Mouse (Mus musculus) embryonic facial prominence, embryonic 11.5 days (tissue): ENCODE results near the gene Gm11555. TPM values are rescaled to one million over a fixed set of nuclear protein-coding genes. Genes with fewer than 3 reads are reported as not detected.
"Not testable (repeated sequence)": the region's sequence is repeated elsewhere in the genome, so short reads cannot be mapped to it uniquely, and the experiment has no call there.

Experiments
- ATAC-seq: fragments of 200-750 bp; cut with Nextera tagmentation; replicated peaks from 2 replicates; pipeline ENCODE4 v1.8.0; 2017; ENCODE audit warnings: low read depth; ENCODE audit not compliant: insufficient number of reproducible peaks, low FRiP score, low TSS enrichment
- DNase-seq: peaks from one replicate; pipeline ENCODE4 v3.0.0-alpha.2; 2015; ENCODE audit warnings: low spot score
- H3K27ac ChIP-seq: fragments of 300-500 bp; sonication (generic); replicated peaks from 2 replicates; pipeline ENCODE4 v1.5.1; 2014; ENCODE audit warnings: mild to moderate bottlenecking, low read depth, low read length, control low read depth
- H3K27me3 ChIP-seq: fragments of 300-500 bp; sonication (generic); 2 replicates; pipeline ENCODE4 v1.6.1; 2014; ENCODE audit warnings: mild to moderate bottlenecking, low read length, moderate library complexity, mixed read lengths; ENCODE audit not compliant: control insufficient read depth, insufficient read depth
- H3K36me3 ChIP-seq: fragments of 300-500 bp; sonication (generic); replicated peaks from 2 replicates; pipeline ENCODE4 v1.6.1; 2014; ENCODE audit warnings: low read depth, mild to moderate bottlenecking, low read length, moderate library complexity, mixed read lengths; ENCODE audit not compliant: control insufficient read depth, insufficient read depth
- H3K4me1 ChIP-seq: fragments of 300-500 bp; sonication (generic); 2 replicates; pipeline ENCODE4 v1.6.1; 2014; ENCODE audit warnings: low read length, mixed read lengths; ENCODE audit not compliant: control insufficient read depth, insufficient read depth
- H3K4me2 ChIP-seq: fragments of 300-500 bp; sonication (generic); 2 replicates; pipeline ENCODE4 v1.6.1; 2014; ENCODE audit warnings: low read depth, mild to moderate bottlenecking, control low read depth, low read length, moderate library complexity
- H3K4me3 ChIP-seq: fragments of 300-500 bp; sonication (generic); 2 replicates; pipeline ENCODE4 v1.5.1; 2014; ENCODE audit warnings: low read depth, low read length, control low read depth
- H3K9ac ChIP-seq: fragments of 300-500 bp; sonication (generic); replicated peaks from 2 replicates; pipeline ENCODE4 v1.6.1; 2014; ENCODE audit warnings: mild to moderate bottlenecking, control low read depth, low read length
- H3K9me3 ChIP-seq: fragments of 300-500 bp; sonication (generic); replicated peaks from 2 replicates; pipeline ENCODE4 v1.6.1; 2016; ENCODE audit warnings: mild to moderate bottlenecking, low read length, inconsistent platforms, mixed read lengths; ENCODE audit not compliant: control insufficient read depth
- WGBS: fragments of 180-500 bp; shearing (Covaris S2); extraction: QIAGEN DNeasy Blood & Tissue Kit; methylation state at CpG from one replicate; pipeline ENCODE4 v1.1.7; 2014; 5-methylcytosine and 5-hydroxymethylcytosine counted together
- polyA plus RNA-seq: library from polyadenylated mRNA; unstranded; fragments of >200 nt; fragmentation: Nextera tagmentation; extraction: Ambion mirVana; gene quantifications from 2 replicates; pipeline ENCODE4 v1.2.1, GENCODE M21; 2014

Gm11555 gene
- polyA plus RNA-seq, 1 experiment from 2014 or later: not detected

DNA sequence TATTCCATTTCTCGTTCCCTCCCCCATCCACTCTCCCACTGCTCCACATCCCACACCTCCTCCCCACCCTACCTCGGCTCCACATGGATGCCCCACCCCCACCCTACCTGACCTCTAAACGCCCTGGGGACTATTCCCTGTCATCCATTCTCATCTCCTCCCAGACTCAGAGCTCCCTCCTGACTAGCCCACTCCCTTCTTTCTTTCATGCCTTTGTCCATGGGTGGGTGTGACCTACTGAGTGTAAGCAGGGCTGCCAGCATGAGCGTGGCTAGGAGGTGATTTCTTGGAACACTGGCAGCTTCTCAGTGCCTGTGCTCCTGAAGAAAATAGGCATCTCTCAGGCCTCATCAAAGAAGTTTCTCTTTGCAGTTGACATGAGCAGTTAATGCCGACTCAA is 7.0 kb upstream of the Gm11555 start:
- H3K9me3 ChIP-seq: no peaks in the 10 kb centered on the region
- 44% methylated on average over 5 of the region's 5 CpGs for WGBS
- no peak for ATAC-seq
- no peaks in the 10 kb centered on the region for H3K27me3 ChIP-seq
- H3K4me2 ChIP-seq: no peak overlapping the region
- no peak for DNase-seq
- H3K27ac ChIP-seq: no peak overlapping the region
- H3K4me1 ChIP-seq: no peaks in the 10 kb centered on the region
- H3K4me3 ChIP-seq: no peak overlapping the region
- no peaks in the 10 kb centered on the region for H3K36me3 ChIP-seq
- H3K9ac ChIP-seq: no peak overlapping the region

DNA sequence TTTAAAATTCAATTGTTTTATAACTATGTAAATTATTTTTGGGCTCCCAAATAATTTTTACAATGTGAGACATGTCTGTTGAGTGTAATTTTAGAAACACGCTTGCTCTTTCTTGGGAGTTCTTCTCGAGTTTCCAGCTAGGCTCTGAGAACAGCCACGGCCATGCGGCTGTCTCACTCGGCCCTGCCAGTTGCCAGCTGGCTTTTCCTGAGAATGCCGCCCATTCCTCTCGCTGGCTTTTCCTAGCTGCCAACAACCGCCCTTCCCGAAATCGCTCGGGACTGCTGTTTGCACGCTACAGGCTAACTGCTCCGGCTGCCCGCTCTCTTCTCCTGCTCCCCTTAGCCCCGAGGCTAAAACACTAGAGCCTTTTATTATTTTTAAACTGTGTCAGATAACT is 3.6 kb downstream of the Gm11555 start:
- ATAC-seq (no peak), DNase-seq (no peak)
- Histone ChIP-seq H3K4me3 (no peak overlapping the region), H3K4me1 (no peaks in the 10 kb centered on the region), H3K27me3 (no peaks in the 10 kb centered on the region), H3K9ac (no peak overlapping the region), H3K36me3 (no peaks in the 10 kb centered on the region), H3K9me3 (no peaks in the 10 kb centered on the region), H3K27ac (no peak overlapping the region), H3K4me2 (no peak overlapping the region)
- WGBS: 82% methylated on average over 15 of the region's 15 CpGs

DNA sequence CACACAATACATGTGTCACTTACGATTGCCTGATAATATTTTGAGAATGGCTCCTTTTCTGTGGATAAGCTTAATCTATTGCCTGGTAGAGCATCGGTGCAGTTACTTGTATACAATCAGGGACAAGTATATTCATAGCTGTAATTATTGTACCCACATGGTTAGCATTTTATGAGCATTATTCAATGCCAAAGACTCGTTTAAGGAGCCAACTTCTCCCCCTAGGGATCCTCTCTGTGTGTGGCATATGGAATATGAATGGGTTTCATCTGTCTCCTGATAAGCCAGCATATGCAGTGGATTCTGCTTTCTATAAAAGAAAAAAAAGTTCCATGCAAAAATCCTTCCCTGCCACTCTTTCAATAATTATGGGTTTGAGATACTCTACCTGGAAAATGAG is 5.7 kb downstream of the Gm11555 start:
- no peak for ATAC-seq
- no peak for DNase-seq
- no peak overlapping the region for H3K4me2 ChIP-seq
- H3K36me3 ChIP-seq: no peaks in the 10 kb centered on the region
- WGBS: 78% methylated on average over 3 of the region's 3 CpGs
- H3K27ac ChIP-seq: no peak overlapping the region
- no peaks in the 10 kb centered on the region for H3K9me3 ChIP-seq
- H3K9ac ChIP-seq: no peak overlapping the region
- no peaks in the 10 kb centered on the region for H3K27me3 ChIP-seq
- H3K4me1 ChIP-seq: no peaks in the 10 kb centered on the region
- no peak overlapping the region for H3K4me3 ChIP-seq

DNA sequence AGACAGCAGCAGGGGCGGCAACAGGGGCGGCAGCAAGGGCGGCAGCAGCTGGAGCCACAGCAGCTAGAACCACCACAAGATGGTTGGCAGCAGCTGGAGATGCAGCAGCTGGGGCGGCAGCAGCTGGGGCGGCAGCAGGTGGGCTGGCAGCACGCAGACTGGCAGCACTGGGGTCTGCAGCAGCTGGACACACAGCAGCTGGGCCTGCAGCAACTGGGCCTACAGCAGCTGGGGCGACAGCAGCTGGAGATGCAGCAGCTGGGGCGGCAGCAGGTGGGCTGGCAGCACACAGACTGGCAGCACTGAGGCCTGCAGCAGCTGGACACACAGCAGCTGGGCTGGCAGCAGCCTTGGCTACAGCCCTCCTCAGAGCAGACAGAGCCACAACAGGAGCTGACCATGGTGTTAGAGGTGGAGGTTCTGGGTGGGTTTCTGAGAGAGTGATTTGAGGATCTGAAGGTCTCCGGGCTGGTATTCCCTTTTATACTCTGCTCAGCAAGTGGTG is 6.3 kb downstream of the Gm11555 start, which contains the start of gene Krtap4-7:
Gene Krtap4-7 (minus strand): TSS at position 455 of the 505 bp plus-strand sequence.
- not testable (repeated sequence) for H3K4me1 ChIP-seq, H3K27ac ChIP-seq, DNase-seq, H3K36me3 ChIP-seq, H3K27me3 ChIP-seq, ATAC-seq, H3K4me3 ChIP-seq, H3K9me3 ChIP-seq, H3K9ac ChIP-seq, H3K4me2 ChIP-seq
- WGBS: 88% methylated on average over 9 of the region's 9 CpGs

DNA sequence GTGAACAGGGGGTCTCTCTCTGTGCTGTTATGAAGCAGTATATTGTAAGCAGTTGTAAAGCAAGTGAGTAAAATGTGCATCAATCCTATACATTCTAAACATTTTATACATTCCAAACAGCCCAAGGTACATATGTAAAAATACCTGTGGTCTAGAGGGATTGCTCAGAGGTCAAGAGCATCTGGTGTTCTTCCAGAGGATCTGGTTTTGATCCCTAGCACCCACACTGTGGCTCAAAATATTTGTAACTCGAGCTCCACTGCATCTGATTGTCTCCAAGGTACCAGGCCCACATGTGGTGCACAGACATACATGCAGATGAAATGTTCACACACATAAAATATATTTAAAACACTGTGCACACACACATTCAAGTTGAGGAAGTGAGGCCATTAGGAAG is 9.1 kb downstream of the Gm11555 start:
- H3K36me3 ChIP-seq: no peaks in the 10 kb centered on the region
- H3K4me3 ChIP-seq: no peak overlapping the region
- no peak overlapping the region for H3K9ac ChIP-seq
- no peaks in the 10 kb centered on the region for H3K27me3 ChIP-seq
- peak; percentile 32 for DNase-seq
- 20% methylated on average over 1 of the region's 1 CpGs for WGBS
- H3K4me2 ChIP-seq: no peak overlapping the region
- no peaks in the 10 kb centered on the region for H3K4me1 ChIP-seq
- no peak for ATAC-seq
- no peak overlapping the region for H3K27ac ChIP-seq
- H3K9me3 ChIP-seq: no peaks in the 10 kb centered on the region

DNA sequence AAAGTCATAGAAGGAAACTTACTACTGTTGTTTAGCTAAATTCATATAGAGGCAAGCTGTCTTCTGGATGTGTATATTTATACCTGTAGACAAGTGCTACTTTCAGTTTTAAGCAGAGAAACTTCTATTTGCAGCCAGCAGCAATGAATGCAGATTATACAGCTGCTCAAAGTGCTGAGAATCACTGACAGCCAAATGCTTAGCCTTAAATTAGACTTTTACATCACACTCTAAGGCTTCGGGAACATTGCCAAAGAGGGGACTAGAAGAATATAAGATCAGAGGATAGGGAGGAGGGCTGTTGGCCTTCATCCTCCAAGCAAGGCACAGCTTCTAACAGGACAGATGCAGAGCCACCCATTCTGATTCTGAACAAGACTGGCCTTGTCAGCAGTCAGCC is 12.9 kb downstream of the Gm11555 start:
- H3K36me3 ChIP-seq: no peaks in the 10 kb centered on the region
- 80% methylated on average over 1 of the region's 1 CpGs for WGBS
- ATAC-seq: no peak

DNA sequence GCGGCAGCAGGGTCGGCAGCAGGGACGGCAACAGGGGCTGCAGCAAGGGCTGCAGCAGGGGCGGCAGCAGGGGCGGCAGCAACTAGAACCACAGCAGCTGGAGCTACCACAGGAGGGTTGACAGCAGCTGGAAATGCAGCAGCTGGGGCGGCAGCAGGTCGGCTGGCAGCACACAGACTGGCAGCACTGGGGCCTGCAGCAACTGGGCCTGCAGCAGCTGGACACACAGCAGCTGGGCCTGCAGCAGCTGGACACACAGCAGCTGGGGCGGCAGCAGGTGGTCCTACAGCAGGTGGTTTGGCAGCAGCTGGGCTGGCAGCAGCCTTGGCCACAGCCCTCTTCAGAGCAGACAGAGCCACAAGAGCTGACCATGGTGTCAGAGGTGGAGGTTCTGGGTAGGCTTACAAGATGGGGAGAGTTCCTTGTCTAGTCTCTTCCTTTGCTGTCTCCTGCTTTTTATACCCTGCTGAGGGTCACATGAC is 15.3 kb downstream of the Gm11555 start, which contains the start of gene Krtap4-2:
Gene Krtap4-2 (minus strand): TSS at position 432 of the 482 bp plus-strand sequence.
- ATAC-seq: no peak
- Histone ChIP-seq H3K9ac (no peak within 1 kb of the TSS), H3K27me3 (no peaks in the 10 kb centered on the region), H3K4me1 (no peaks in the 10 kb centered on the region), H3K36me3 (no peaks in the 10 kb centered on the region), H3K4me2 (no peak within 1 kb of the TSS), H3K27ac (no peak within 1 kb of the TSS), H3K4me3 (no peak within 1 kb of the TSS), H3K9me3 (no peaks in the 10 kb centered on the region)
- DNase-seq: no peak
- 38% methylated on average over 8 of the region's 8 CpGs for WGBS

More for the DNA sequence above, 12.9 kb downstream of the Gm11555 start:
- Histone ChIP-seq H3K9ac (no peak overlapping the region), H3K4me2 (no peak overlapping the region), H3K4me1 (no peaks in the 10 kb centered on the region), H3K9me3 (no peaks in the 10 kb centered on the region), H3K4me3 (no peak overlapping the region), H3K27ac (no peak overlapping the region), H3K27me3 (no peaks in the 10 kb centered on the region)
- no peak for DNase-seq

DNA sequence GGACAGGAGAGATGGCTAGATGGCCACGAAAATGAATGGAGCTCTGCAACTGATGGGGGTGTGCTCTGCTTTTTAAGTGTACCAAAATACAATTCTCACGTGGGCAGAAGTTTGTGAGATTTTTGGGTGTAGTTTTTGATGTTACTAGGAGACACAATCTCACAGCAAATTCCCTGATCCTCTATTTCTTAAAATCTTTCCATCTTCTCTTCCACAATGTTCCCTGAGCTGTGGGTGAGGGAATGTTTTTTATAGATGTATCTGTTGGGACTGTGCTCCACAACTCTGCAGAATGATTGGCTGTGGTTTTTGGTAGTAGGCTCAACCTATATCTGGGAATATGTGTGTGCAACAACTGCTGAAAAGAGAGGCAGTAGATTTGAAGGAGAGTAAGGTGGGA is 16.7 kb downstream of the Gm11555 start:
- DNase-seq (no peak), ATAC-seq (no peak)
- Histone ChIP-seq H3K4me1 (no peaks in the 10 kb centered on the region), H3K4me3 (no peak overlapping the region), H3K9me3 (no peaks in the 10 kb centered on the region), H3K4me2 (no peak overlapping the region), H3K27me3 (no peaks in the 10 kb centered on the region), H3K9ac (no peak overlapping the region), H3K36me3 (no peaks in the 10 kb centered on the region), H3K27ac (no peak overlapping the region)
- 60% methylated on average over 2 of the region's 2 CpGs for WGBS
